Mouse (Mus musculus): Measurements from ENCODE around the gene Klhl23. TPM values are rescaled to one million over a fixed set of nuclear protein-coding genes. Genes with fewer than 3 reads are reported as not detected.

The Klhl23 gene
- 1.4 and 2.0 TPM in 2 replicates for polyA plus RNA-seq (2012; rRNA removed)

DNA sequence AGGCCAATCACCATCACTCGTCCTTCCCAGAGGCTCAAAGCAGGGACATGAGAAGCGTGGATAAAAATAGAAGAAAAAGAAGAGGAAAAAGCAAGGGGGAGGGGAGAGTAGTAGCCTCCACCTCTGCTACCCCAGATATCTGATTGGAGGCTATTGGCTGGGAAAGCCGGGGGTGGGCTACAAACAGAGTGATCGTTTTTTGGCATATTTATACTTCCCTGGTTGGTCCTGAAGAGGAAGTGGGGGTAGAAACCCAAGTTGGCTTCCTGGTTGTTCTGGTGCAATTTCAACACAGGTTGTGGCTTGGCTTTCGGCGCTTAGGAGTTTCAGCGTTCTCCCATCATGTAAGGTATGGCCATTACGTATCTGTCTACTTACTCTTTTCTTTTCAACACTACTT, at the start of gene Klhl23:
Gene Klhl23 (plus strand): TSS at position 234 of the 400 bp plus-strand sequence.

DNA sequence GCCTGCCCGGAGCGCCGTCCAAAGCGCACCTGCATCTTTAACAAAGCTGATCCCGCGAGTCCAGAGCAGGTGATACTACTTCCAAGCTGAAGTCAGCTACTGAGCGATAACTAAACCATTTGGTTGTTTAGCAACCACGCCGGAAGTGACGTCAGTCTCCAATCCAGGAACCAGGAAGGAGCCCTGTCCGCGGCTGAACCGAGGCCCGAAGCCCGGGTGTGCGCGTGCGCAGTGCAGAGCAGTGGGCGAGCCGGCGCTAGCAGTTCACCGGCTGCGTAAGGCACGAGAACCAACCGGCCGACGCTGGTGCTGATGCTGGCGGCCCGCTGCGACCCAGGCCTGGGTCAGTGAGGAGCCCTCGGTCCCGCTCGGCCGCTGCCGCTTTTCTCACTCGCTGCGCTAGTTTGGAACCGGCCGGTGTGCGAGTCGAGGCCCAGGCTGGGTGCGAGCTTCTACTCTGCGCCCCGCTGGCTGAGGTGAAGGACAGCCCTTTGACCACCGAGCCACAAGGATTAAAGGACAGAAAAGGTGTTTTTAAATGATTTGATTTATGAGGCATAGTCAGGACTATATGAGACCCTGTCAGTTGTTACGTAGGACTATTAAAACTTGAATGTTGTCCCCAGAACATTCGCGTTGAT, 32.2 kb upstream of the Klhl23 start, which contains the start of the genes Ccdc173 and Phospho2:
Gene Ccdc173 (minus strand): TSS at position 147 of the 641 bp plus-strand sequence.
Gene Phospho2 (plus strand): TSS at position 195 of the 641 bp plus-strand sequence.

DNA sequence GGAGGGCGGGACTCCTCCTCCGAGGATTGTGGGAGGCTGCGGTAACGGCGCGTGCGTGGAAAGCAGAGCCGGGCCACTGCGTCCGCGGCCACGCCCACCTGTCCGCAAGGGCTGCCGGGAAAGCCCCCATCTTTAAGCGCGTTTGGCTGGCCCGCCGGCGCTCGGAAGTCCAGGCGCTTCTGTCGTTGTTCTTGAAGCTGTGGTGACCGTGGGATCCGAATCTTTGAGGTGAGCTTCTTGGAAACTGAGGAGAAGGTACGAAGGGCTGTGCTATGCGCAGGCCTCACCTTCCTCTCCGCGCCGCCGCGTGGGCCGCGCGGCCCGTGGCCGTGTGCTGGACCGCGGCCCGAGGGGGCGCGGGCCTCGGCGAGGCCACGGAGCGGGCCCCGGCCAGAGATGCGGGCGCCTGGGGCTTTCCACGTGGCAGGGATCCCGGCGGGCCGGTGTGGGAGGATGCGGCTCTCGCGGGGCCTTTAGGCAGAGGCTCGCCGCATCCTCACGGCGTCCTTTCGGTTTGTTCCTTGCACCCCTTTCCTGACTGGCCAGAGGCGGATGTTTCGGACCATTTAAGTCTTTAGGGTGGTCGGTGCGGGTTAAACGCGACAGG, 39.8 kb downstream of the Klhl23 start, which contains the start of gene Ssb:
Gene Ssb (plus strand): TSS at position 78 of the 607 bp plus-strand sequence.

DNA sequence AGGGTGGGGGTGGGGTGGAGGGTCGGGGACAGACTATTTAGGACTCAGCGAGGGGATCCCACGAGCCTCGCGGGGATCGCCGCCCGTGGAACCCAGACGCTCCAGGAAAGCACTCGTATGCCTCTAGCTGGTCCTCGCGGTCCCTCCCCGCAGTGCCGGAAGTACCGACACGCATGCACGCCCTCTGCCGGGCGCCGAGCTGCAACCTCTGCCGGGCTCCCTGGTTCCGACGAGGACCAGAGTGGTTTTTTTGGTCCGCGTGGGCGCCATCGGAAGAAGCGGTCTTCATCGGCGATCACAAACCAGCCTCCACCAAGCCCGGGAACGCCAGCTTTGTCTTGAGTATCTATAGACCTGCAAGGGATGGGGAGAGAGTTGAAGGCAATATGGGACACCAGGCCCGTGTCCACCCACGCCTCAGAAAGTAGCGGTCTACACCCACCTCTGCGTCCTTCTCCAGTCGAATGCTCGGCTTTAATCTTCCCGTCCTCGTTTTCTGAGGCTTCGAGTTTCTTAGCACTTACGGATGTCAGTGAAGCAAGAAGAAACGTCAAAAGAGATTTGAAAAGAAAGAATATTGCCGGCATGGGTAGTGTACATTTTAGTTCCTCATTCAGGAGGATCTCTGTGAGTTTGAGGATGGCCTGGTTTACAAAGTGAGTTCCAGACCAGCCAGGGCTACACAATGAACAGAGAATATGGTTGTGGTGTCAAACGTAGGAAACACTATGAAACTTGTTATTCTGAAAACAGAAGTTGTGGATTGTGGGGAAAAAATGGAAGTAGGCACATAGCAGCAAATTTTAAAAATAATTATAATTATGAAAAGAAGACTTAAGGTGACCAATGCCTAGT, 63.9 kb downstream of the Klhl23 start, which contains the start of gene Mettl5:
Gene Mettl5 (minus strand): TSS at position 165 of the 855 bp plus-strand sequence.

Other genes starting within 250 kb of the Klhl23 start
- 0.05 and 0.09 TPM in 2 replicates for gene Lrp2, start 235.9 kb upstream of the Klhl23 start, polyA plus RNA-seq (2012; rRNA removed)
- gene Bbs5, start 174.8 kb upstream of the Klhl23 start, polyA plus RNA-seq (2012; rRNA removed): 0.11 TPM in 1 of 2 replicates, not detected in the other
- 0.22 and 0.60 TPM in 2 replicates for gene Klhl41, start 151.8 kb upstream of the Klhl23 start, polyA plus RNA-seq (2012; rRNA removed)
- 0.72 and 1.3 TPM in 2 replicates for gene Fastkd1, start 108.4 kb upstream of the Klhl23 start, polyA plus RNA-seq (2012; rRNA removed)
- 0.13 TPM in 2 replicates for gene Ppig, start 99.4 kb upstream of the Klhl23 start, polyA plus RNA-seq (2012; rRNA removed)
- not detected in 2 replicates for gene Ccdc173, start 32.4 kb upstream of the Klhl23 start, polyA plus RNA-seq (2012; rRNA removed)
- gene Phospho2, start 32.3 kb upstream of the Klhl23 start, polyA plus RNA-seq (2012; rRNA removed): 19.3 and 42.6 TPM in 2 replicates
- gene Ssb, start 39.6 kb downstream of the Klhl23 start, polyA plus RNA-seq (2012; rRNA removed): 0.08 and 0.18 TPM in 2 replicates
- gene Mettl5, start 63.7 kb downstream of the Klhl23 start, polyA plus RNA-seq (2012; rRNA removed): 4.4 and 5.3 TPM in 2 replicates
- 5.9 TPM in 2 replicates for gene Ubr3, start 75.3 kb downstream of the Klhl23 start, polyA plus RNA-seq (2012; rRNA removed)
- gene Myo3b, start 217.2 kb downstream of the Klhl23 start, polyA plus RNA-seq (2012; rRNA removed): 0.08 TPM in 1 of 2 replicates, not detected in the other

Measured in stomach, adult 2 months (tissue).